Mouse (Mus musculus) mesoderm, embryonic 11.5 days (tissue): ENCODE results near the gene Rps18.

Experiments
- DNase-seq: peaks from one replicate; pipeline ENCODE4 v3.0.0-alpha.2; 2012; ENCODE audit warnings: low read depth, low spot score

Gene Rps18

DNA sequence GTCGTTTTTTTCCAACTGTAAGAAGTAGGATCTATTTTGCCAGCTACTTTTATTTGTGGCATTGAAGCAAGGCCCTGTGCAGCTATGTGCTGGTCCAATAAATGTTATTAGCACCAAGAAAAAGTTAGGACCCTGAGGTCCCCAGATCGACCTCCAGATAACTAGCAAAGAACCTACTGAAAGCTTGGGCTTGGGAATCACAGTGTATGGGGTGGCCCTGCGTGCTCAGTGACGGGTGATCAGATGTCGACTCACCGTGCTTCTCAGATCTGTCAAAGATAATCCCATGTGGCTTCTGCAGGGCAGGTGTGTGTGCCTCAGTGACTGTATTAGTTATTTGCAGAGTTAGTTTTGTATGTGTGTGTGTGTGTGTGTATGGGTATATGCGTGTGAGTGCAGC lies 34.4 kb downstream of the Rps18 start:
- DNase-seq: no peak

- DNase-seq: peak; percentile 90
Observed at GRCm38 (mm10) chr17:33920282-33921097, 35.3 kb downstream of the Rps18 start.

GRCm38 (mm10) chr17:33919351-33920281 lies 36.2 kb downstream of the Rps18 start:
- peak; percentile 44 for DNase-seq

DNA sequence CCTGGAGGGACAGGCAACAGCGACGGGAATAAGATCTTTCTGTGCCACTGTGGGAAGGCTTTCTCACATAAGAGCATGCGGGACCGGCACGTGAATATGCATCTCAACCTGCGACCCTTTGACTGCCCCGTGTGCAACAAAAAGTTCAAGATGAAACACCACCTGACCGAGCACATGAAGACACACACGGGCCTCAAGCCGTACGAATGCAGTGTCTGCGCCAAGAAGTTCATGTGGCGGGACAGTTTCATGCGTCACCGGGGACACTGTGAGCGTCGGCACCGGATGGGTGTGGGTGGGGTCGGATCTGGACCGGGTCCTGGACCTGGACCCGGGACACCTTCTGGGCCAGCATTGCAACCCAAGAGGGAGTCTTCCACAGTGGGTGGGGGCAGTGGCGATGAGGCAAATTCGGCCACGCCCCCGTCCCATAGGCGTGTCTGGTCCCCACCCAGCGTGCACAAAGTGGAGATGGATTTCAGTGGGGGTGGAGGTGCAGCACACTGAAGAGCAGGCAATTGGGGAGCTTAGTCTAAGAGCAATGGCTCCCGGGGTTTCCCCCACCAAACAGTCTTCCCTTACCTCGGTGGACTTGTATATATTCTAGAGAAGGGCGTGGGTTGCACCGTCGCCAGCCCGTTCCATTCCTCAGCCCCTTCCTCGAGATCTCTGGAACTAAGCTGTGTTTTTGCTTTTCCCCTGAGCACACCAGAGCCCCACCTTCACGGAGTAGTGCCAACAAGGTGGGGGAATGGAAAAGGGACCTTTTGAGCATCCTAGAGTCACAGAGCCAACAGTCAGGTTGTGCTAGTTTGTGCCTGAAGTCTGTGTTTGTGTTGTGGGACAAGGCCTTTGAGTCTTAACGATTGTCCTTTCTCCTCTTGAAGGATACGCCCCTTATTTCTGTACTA lies 37.3 kb downstream of the Rps18 start:
- DNase-seq: no peak

DNA sequence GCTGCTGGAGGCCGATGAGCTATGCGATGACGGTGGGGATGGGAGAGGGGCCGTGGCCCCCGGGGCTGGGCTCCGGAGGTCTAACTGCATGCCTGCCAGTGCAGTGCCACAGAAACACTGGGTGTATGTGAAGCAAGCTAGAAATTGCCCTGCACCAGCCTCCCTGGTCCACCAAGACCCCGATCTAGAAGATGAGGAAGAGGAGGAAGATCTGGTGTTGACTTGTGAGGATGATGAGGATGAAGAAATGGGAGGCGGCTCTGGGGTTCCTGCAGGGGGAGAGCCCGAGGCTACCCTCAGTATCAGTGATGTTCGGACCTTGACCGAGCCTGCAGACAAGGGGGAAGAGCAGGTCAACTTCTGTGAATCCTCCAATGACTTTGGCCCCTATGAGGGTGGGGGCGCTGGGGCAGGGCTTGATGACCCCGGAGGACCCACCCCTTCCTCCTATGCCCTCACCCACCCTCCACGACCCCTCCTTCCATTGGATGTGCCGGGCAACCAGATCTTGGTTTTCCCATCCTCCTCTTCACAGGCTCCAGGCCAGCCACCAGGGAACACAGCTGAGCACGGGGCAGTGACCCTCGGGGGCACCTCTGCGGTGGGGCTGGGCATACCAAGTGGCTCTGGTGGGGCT lies 38.0 kb downstream of the Rps18 start:
- DNase-seq: no peak

GRCm38 (mm10) chr17:33916847-33917655 lies 38.8 kb downstream of the Rps18 start:
- no peak for DNase-seq

DNA sequence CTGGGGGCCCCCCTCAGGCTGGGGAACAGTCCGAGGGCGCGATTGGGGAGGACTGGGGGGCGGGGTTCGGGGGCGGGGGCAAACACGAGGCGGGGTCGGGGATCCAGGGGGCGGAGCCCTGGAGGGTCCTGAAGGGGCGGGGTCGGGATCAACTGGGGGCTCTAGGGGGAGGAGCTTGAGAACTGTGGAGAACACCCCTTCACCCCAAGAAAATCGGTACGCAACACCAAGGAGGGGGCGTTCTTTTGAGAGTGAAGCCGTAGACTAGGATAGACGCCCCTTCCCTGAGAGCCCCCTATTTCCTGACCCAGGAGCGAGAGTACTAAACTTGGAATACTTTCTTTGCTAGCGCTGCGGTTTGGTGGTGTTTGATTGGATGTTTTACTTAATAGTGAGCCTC lies 39.5 kb downstream of the Rps18 start:
- peak; percentile 80 for DNase-seq

- peak; percentile 98 for DNase-seq
Observed at GRCm38 (mm10) chr17:33915671-33916250, 40.0 kb downstream of the Rps18 start, which contains the start of the genes Tapbp and Zbtb22. Gene Tapbp (plus strand): TSS chr17:33915899. Gene Zbtb22 (plus strand): TSS chr17:33915904.

DNA sequence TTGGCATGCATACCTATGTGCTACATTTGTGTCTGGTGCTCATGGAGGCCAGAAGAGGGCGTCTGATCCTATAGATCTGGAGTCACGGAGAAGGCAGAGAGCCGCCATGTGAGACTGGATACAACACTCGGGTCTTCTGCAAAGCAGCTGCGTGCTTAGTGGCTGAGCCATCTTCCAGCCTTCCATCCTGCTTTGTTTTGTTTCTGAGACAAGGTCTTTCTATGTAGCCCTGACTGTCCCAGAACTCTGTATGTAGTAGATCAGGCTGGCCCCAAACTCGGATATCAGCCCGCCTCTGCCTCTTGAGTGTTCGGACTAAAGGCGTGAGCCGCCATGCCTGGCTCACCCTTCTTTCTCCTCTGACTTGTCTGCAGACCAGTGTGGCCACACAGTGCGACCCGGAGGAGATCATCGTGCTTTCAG lies 40.8 kb downstream of the Rps18 start:
- DNase-seq: no peak

DNA sequence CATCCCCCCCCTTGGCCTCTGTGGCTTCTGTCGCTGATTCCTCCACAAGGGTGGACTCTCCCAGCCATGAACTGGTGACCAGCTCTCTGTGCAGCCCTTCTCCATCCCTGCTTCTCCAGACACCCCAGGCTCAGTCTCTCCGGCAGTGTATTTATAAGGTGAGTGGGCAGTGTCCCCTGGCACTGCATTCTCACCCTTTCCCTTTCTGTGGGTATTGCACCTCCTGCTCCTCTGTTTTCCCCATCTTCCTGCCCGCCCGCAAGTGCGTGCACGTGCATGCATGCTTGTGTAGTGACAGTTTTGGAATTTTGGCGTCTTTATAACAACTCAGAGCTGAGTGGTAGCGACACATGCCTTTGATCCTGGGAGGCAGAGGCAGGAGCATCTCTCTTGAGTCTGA lies 41.9 kb downstream of the Rps18 start:
- DNase-seq: no peak

DNA sequence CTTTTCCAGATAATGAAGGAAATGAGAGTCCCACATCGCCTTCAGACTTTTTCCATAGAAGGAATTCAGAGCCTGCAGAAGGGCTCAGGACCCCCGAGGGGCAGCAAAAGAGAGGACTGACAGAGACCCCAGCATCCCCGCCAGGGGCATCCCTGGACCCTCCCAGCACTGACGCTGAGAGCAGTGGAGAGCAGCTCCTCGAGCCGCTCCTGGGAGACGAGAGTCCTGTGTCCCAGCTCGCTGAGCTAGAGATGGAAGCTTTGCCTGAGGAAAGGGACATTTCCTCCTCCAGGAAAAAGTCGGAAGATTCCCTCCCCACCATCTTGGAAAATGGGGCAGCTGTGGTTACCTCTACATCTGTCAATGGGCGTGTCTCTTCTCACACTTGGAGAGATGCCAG lies 42.5 kb downstream of the Rps18 start:
- DNase-seq: no peak

- no peak for DNase-seq
Observed at GRCm38 (mm10) chr17:33911813-33912414, 43.9 kb downstream of the Rps18 start.

GRCm38 (mm10) chr17:33911052-33911812 lies 44.6 kb downstream of the Rps18 start:
- no peak for DNase-seq

DNA sequence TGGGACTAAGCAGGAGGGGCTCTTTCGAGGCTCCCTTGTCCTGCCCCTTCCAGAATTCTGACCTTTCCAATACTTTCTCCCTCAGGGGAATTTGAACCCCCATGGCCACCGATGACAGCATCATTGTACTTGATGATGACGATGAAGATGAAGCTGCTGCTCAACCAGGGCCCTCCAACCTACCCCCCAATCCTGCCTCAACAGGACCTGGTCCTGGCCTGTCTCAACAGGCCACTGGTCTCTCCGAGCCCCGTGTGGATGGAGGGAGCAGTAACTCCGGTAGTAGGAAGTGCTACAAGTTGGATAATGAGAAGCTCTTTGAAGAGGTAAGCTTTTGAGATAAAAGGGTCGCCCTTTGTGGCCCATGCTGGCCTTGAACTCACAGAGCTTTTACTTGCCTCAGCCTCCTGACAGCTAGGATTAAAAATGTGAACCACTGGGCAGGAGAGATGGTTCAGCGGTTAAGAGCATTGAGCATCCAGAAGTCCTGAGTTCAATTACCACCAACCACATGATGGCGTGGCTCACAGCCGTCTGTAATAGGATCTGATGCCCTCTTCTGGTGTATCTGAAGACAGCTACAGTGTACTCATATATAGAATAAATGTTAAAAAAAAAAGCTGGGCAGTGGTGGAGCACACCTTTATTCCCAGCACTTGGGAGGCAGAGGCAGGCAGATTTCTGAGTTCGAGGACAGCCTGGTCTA lies 45.3 kb downstream of the Rps18 start:
- DNase-seq: no peak

DNA sequence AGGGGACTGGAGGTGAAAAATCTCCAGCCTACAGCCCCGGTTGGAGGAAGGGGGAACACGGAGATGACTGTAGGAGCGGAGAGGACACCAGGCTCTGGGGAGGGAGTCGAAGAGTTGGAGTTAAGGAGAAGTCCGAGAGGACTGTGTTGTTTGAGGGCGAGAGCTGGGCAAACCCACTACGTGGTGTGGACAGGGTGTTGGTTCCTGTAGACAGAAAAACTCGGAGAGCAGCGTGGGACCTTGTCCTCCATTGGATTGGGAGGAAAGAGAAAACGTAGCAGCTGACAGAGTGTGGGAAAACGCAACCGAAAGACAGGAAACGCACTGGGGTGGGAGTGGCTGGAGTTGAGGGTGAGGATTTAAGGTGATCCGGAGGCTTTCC lies 45.9 kb downstream of the Rps18 start:
- DNase-seq: no peak

GRCm38 (mm10) chr17:33909077-33909868 lies 46.5 kb downstream of the Rps18 start, which contains the start of gene Daxx:
Gene Daxx (plus strand): TSS chr17:33909414.
- DNase-seq: peak; percentile 98
